Mouse (Mus musculus): Measurements from ENCODE around the gene Slc38a2.

Gene Slc38a2

DNA sequence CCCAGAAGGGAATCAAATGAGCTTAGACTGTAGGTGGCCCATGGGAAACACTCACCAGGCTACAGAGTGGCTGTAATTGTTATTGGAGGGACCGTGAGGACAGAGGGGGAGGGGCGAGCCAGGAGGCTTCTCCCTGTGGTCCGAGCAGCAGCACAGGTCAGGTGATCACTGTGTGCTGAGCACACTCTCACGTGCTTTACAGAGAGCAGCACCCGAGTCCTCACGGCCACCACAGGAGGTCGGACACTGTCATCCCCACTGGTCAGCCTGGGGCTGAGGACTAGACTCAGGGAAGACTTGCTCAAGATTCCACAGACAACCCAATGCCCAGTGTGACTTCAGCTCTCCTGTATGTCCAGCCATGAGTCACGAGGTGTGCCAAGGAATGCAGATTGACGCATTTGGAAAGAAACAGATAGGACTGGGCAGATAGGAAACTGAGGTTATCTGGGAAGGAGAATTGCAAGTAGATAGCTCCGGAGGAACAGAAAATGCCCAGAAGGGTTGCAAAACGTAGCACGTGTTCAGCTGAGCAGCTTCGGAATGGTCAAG is 38.9 kb downstream of the Slc38a2 start:
- no peak for DNase-seq (ENCODE audit: low spot score)

- no peak for DNase-seq (ENCODE audit: low spot score)
Measured at GRCm38 (mm10) chr15:96658275-96658602, 41.3 kb downstream of the Slc38a2 start.

DNA sequence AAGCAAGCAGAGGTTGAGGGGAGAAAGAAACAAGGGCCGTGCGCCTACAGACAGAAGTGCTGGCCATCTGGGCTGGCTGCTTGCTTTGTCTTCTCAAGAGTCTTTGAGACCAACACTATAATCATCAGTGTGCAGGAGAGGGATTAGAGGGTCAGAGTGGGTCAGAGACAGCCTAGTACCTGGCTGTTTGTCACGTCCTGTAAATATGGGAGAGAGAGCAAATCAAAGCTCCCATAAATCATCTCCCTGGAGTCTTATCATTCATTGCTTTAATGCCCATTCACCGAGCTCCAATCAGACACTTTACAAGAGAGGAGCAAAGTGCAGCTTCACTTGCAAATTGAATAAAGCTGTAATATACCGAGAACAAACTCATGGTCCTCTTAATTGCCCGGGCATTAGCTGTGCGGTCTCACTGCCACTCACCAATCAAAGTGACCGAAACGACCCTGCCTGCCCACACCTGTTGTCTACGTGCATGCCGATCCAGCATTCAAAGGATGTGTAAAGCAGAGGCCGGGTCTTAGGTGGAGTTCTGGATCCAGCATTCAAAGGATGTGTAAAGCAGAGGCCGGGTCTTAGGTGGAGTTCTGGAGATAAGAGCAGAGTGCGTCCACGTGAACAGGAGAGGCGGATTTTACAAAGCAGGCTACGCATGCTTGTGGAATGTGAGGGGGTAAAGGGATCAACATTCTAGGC is 41.8 kb downstream of the Slc38a2 start:
- no peak for DNase-seq (ENCODE audit: low spot score)

DNA sequence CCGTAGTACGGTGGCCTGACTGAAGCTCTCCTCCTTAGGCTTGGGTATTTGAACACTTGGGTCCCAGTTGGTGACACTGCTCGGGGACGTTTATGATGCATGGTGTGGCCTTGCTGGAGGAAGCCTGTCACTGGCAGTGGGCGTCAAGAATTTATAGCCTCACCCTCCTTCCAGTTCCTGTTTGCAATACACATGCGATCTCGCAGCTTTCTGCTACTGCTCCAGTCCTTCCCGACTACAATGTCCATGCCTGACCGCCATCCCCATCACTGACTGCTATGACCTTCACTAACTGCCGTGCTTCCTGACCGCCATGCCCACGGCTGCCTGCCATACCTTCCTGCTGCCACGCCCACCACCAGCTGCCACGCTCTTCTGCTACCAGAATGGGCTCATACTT is 44.0 kb downstream of the Slc38a2 start:
- DNase-seq (ENCODE audit: low spot score) = no peak

DNA sequence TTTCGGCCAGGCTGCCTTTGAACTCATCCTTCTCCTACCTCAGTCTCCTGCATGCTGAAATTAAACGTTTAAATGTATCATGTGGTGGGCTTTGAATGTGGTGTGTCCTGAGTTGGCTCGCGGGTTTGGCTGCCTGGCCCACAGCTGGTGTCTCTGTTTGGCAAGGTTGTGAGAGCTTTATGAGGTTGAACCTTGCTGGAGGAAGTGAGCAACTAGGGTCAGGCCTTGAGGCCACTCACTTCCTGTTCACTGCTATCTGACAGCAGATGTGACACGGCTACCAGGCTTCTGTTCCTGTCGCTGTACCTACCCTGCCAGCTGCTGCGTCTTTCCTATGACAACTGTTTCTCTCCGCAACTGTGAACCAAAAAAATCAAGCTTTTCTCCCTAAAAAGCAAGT is 44.8 kb downstream of the Slc38a2 start:
- DNase-seq (ENCODE audit: low spot score) = no peak

- no peak for DNase-seq (ENCODE audit: low spot score)
Measured at GRCm38 (mm10) chr15:96653011-96653410, 46.5 kb downstream of the Slc38a2 start.

- no peak for DNase-seq (ENCODE audit: low spot score)
Measured at GRCm38 (mm10) chr15:96652531-96652930, 47.0 kb downstream of the Slc38a2 start.

DNA sequence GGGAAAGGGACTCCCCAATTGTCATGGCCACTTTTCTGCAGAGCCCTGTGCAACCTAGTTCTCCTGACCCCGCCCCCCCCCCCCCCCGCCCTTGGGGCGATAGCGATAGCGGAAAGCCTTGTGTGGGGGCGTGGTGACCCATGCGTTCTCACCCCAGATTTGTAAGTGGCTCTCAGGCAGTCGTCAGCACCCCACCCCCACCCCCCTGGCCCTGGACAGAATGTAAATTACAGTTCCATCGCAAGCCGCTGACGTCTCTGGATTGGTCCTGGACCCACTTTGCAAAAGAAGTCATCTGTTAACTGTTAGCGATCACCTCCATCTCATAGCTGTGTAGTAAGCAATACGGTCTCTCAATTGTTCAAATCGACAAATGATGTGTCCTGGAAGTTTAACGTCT is 52.2 kb downstream of the Slc38a2 start:
- DNase-seq (ENCODE audit: low spot score) = no peak

DNA sequence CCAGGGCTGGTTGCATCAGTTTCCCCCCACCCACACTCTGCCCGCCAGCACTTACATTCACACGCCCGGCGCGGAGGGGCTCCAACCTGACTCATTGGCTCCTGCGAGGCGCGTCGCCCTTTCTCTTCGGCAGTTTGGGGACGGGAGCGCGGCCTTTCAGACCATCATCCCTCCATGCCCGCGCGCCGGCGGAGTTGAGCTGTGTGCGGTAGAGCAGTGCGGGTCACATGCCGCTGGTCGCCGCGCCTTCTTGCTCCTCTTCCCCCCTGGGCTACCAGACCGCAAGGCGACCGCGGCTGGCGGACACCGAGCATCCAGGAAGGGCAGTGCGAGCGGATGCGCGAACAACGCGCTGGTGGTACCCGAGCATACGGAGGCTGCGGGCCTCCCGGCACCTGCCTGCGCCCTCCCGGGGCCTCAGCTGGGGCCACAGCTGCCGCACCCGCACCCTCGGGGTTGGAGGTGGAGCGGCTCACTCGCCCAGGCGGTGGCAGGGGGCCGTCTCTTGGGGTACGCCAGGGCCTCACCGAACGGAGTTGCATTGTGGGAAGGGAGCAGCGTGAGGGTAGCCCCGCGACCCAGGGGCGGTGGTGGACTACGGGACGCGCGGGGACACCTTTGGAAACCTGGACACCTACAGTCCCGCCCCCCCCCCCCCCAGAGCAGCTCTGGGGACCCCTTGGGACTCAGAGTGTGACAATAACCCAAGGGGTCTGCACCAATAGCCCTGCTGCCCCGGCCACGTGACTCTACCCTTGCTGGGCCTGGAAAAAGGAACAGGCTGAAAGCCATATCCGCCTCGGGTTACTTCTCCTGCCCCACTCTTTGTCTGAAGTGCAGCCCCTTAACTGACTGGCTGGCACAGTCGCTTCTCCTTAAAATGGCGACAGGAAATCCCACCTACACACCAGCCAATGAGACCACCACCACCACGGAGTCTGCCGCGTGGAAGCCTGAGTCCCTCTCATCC is 56.8 kb downstream of the Slc38a2 start, which contains the start of gene Slc38a1:
Slc38a1 (minus strand) TSS at position 478 of the 970 bp plus-strand sequence.
- peak; percentile 27 for DNase-seq (ENCODE audit: low spot score)

- no peak for DNase-seq (ENCODE audit: low spot score)
Measured at GRCm38 (mm10) chr15:96641821-96642435, 57.6 kb downstream of the Slc38a2 start.

GRCm38 (mm10) chr15:96641111-96641820 is 58.3 kb downstream of the Slc38a2 start:
- DNase-seq (ENCODE audit: low spot score) = peak; percentile 51

DNA sequence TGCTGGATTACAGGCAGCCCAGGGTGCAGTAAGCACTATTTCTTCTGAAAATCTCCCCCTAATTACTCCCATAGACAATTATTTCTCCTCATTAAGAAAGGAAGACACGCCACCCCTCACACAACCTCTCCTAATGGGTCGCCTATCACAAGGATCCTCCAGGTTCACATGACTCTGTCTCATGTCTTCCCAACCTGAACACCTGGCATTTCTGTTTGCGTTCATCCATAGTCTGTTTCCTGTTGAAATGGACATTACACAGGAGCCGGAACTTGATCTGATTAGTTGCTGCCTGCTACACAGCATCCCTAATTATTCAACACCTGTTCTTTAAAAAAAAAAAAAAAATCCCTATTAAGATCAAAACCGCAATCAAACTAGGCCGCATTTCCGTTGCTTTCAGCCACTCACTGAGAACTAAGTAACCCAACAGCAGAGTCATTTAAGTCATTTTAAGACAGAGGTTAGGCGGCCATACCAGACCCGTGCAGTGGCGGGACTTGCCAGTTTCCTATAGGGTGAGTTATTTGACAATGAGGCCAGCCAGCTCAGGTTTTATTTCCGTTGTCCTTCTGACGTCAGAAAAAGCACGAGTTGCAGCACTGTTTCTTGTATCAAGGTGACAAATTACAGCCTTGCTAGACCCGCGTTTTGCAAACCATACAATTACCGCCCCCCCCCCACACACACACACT is 59.1 kb downstream of the Slc38a2 start:
- DNase-seq (ENCODE audit: low spot score) = no peak

DNA sequence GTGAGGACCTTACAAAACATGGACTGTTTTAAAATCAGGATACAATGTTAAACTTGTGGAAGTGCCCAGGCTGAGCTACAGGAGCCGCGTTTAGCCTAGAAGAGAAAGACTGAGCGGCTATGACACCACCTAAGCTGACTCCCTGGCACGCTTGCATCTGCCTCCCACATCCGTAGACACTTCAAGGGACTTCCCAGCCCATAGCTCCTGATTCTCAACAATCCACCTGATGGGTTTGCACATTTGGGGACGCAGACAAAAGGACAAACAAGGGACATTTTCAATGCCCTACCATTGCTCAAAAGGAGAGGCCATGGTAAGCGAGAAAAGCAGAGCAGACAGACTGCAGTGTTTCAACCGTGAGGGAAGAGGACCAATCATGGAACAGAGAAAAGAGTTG is 59.9 kb downstream of the Slc38a2 start:
- no peak for DNase-seq (ENCODE audit: low spot score)

DNA sequence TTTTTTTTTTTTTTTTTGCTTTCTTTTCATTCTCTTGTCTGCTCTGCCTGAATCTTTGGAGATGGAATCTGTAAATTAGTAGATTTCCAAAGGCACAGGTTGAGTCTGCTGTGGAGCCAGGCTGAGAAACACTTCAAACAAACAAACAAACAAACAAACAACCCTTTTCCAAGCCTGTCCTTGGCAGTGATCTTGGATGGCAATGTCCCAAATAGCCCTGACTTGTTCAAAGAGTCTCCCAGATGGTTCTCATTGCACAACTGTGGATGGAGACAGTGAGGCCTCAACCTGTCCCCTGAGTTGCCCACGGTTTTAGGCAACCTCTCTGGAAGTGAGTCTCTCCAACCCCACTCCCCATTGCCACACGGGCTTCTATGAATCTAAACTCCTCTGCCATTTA is 60.9 kb downstream of the Slc38a2 start:
- DNase-seq (ENCODE audit: low spot score) = no peak

DNA sequence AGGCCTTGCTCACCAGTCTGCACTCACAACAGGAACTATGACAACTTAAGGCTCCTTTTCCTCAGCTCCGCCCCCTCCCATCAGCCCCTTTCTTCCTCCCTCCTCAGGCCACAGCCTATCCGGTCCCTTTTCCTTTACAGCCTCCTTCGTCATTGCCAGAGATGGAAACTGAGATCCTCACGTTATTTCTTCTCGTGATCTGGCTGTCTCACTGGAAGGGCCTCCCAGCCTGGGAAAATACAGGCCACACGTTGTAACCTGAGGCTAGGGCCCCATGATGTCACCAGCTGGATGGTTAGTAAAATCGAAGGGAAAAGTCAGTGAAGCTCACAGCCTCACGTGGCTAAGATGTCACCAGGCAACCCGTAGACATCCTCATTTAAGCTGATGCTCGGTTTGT is 61.4 kb downstream of the Slc38a2 start:
- DNase-seq (ENCODE audit: low spot score) = no peak
